Mouse (Mus musculus) CH12.LX (cell line): ENCODE data around the gene Pde1b. TPM values are rescaled to one million over a fixed set of nuclear protein-coding genes. Genes with fewer than 3 reads are reported as not detected.

Experiments used
- DNase-seq: peaks from one replicate; pipeline ENCODE4 v3.0.0-alpha.2; 2013; ENCODE audit errors: extremely low read depth
- H3K27ac ChIP-seq: 2 replicates; pipeline ENCODE4 v1.5.1; 2012; ENCODE audit warnings: low read depth, mild to moderate bottlenecking, control low read depth, moderate library complexity; ENCODE audit not compliant: insufficient read depth
- H3K27me3 ChIP-seq: replicated peaks from 2 replicates; pipeline ENCODE3; 2012; ENCODE audit warnings: inconsistent platforms
- H3K36me3 ChIP-seq, 2 experiments: replicated peaks in 1 of 2; 2 replicates each; pipeline versions ENCODE3 to v1.6.1; 2012; ENCODE audit warnings: inconsistent platforms in 1 of 2, low read length in 1 of 2, mild to moderate bottlenecking in 1 of 2, mixed read lengths in 1 of 2, moderate library complexity in 1 of 2; ENCODE audit not compliant: control insufficient read depth in 1 of 2, insufficient read depth in 1 of 2
- H3K4me1 ChIP-seq, 2 experiments: 2 replicates each; pipeline ENCODE4 v1.6.1; 2012; ENCODE audit warnings: inconsistent platforms in 1 of 2, moderate library complexity in 1 of 2; ENCODE audit not compliant: insufficient read depth in 2 of 2, control insufficient read depth in 1 of 2
- H3K4me2 ChIP-seq: 2 replicates; pipeline ENCODE4 v1.6.1; 2012; ENCODE audit warnings: low read depth, mild to moderate bottlenecking, control low read depth; ENCODE audit not compliant: poor library complexity, insufficient read depth, severe bottlenecking
- H3K4me3 ChIP-seq, 3 experiments: fragments of 150-350 bp in 1 of 3; sonication (generic) in 1 of 3; replicated peaks in 1 of 3; 2 replicates each; pipeline versions ENCODE3 to v1.5.1; 2011 to 2012; ENCODE audit warnings: low read depth in 2 of 3, low read length in 2 of 3, mild to moderate bottlenecking in 2 of 3, moderate library complexity in 2 of 3, control low read depth in 1 of 3, improper control_type of control experiment in 1 of 3, inconsistent platforms in 1 of 3, mixed read lengths in 1 of 3; ENCODE audit not compliant: poor library complexity in 1 of 3
- H3K79me2 ChIP-seq: replicated peaks from 2 replicates; pipeline ENCODE4 v1.6.1; 2012; ENCODE audit warnings: mild to moderate bottlenecking, moderate library complexity; ENCODE audit not compliant: control insufficient read depth, poor library complexity, insufficient read depth, severe bottlenecking; ENCODE audit errors: extremely low read depth
- H3K9ac ChIP-seq: 2 replicates; pipeline ENCODE4 v1.6.1; 2012; ENCODE audit warnings: low read depth, mild to moderate bottlenecking, control low read depth, moderate library complexity; ENCODE audit not compliant: insufficient read depth
- H3K9me3 ChIP-seq: replicated peaks from 2 replicates; pipeline ENCODE3; 2012; ENCODE audit warnings: low read length, inconsistent platforms, mixed read lengths
- CTCF ChIP-seq, 2 experiments: IDR thresholded peaks in 1 of 2; conservative IDR thresholded peaks in 1 of 2; 2 replicates each; pipeline ENCODE4 v1.5.1; 2011 to 2012; ENCODE audit warnings: low read depth in 2 of 2, low read length in 2 of 2, improper control_type of control experiment in 1 of 2, inconsistent platforms in 1 of 2, mild to moderate bottlenecking in 1 of 2, moderate library complexity in 1 of 2
- GABPA ChIP-seq: IDR thresholded peaks from 2 replicates; pipeline ENCODE4 v1.6.1; 2012; ENCODE audit warnings: low read depth, low read length, improper control_type of control experiment, inconsistent platforms; ENCODE audit not compliant: insufficient replicate concordance
- HCFC1 ChIP-seq: IDR thresholded peaks from 2 replicates; pipeline ENCODE4 v1.6.1; 2012; ENCODE audit warnings: low read depth, mild to moderate bottlenecking, inconsistent platforms, low read length, improper control_type of control experiment
- IRF4 ChIP-seq: IDR thresholded peaks from 2 replicates; pipeline ENCODE4 v1.6.1; 2014; ENCODE audit warnings: low read depth, mild to moderate bottlenecking, inconsistent platforms, low read length, improper control_type of control experiment
- JUN ChIP-seq: IDR thresholded peaks from 2 replicates; pipeline ENCODE4 v1.6.1; 2011; ENCODE audit warnings: low read depth, mild to moderate bottlenecking, low read length, improper control_type of control experiment, moderate library complexity; ENCODE audit not compliant: insufficient read depth
- MAX ChIP-seq: IDR thresholded peaks from 2 replicates; pipeline ENCODE4 v1.6.1; 2011; ENCODE audit warnings: low read length, improper control_type of control experiment
- MAZ ChIP-seq: IDR thresholded peaks from 2 replicates; pipeline ENCODE4 v1.6.1; 2012; ENCODE audit warnings: low read depth, mild to moderate bottlenecking, inconsistent platforms, low read length, improper control_type of control experiment, moderate library complexity
- MEF2A ChIP-seq: IDR thresholded peaks from 2 replicates; pipeline ENCODE4 v1.6.1; 2014; ENCODE audit warnings: low read depth, mild to moderate bottlenecking, inconsistent platforms, low read length, improper control_type of control experiment, borderline replicate concordance
- MXI1 ChIP-seq: IDR thresholded peaks from 2 replicates; pipeline ENCODE4 v1.6.1; 2011; ENCODE audit warnings: mild to moderate bottlenecking, low read depth, low read length, improper control_type of control experiment
- MYC ChIP-seq: IDR thresholded peaks from 2 replicates; pipeline ENCODE4 v1.6.1; 2011; ENCODE audit warnings: low read depth, mild to moderate bottlenecking, improper control_type of control experiment, low read length
- NELFE ChIP-seq: IDR thresholded peaks from 2 replicates; pipeline ENCODE4 v1.6.1; 2011; ENCODE audit warnings: low read depth, low read length, improper control_type of control experiment
- PAX5 ChIP-seq: IDR thresholded peaks from 2 replicates; pipeline ENCODE4 v1.6.1; 2012; ENCODE audit warnings: low read length, inconsistent platforms, mixed read lengths
- POLR2AphosphoS2 ChIP-seq: IDR thresholded peaks from 2 replicates; pipeline ENCODE4 v1.6.1; 2011; ENCODE audit warnings: low read depth, low read length, improper control_type of control experiment
- RCOR1 ChIP-seq: conservative IDR thresholded peaks from 2 replicates; pipeline ENCODE4 v1.6.1; 2012; ENCODE audit warnings: low read depth, mild to moderate bottlenecking, inconsistent platforms, low read length, improper control_type of control experiment
- SMC3 ChIP-seq: IDR thresholded peaks from 2 replicates; pipeline ENCODE4 v1.6.1; 2011; ENCODE audit warnings: low read depth, low read length, improper control_type of control experiment
- TCF12 ChIP-seq: IDR thresholded peaks from 2 replicates; pipeline ENCODE4 v1.6.1; 2014; ENCODE audit warnings: low read depth, mild to moderate bottlenecking, inconsistent platforms, low read length, improper control_type of control experiment
- UBTF ChIP-seq: IDR thresholded peaks from 2 replicates; pipeline ENCODE4 v1.6.1; 2012; ENCODE audit warnings: low read depth, mild to moderate bottlenecking, inconsistent platforms, low read length, improper control_type of control experiment, moderate library complexity
- USF1 ChIP-seq: IDR thresholded peaks from 2 replicates; pipeline ENCODE4 v1.6.1; 2014; ENCODE audit warnings: low read depth, mild to moderate bottlenecking, inconsistent platforms, low read length, improper control_type of control experiment
- USF2 ChIP-seq: conservative IDR thresholded peaks from 2 replicates; pipeline ENCODE4 v1.6.1; 2011; ENCODE audit warnings: low read depth, low read length, improper control_type of control experiment
- ZC3H11A ChIP-seq: IDR thresholded peaks from 2 replicates; pipeline ENCODE4 v1.6.1; 2012; ENCODE audit warnings: low read depth, mild to moderate bottlenecking, inconsistent platforms, low read length, improper control_type of control experiment
- ZMIZ1 ChIP-seq: IDR thresholded peaks from 2 replicates; pipeline ENCODE4 v1.6.1; 2012; ENCODE audit warnings: low read depth, mild to moderate bottlenecking, inconsistent platforms, low read length, improper control_type of control experiment
- ZNF384 ChIP-seq: IDR thresholded peaks from 2 replicates; pipeline ENCODE4 v1.6.1; 2012; ENCODE audit warnings: low read depth, low read length, improper control_type of control experiment, inconsistent platforms
- dilution Hi-C: fragments of 300-500 bp; cut with MboI; formaldehyde crosslinking; loops from 2 replicates; pipeline ENCODE4 v1.14.3; 2020; ENCODE audit warnings: low sequenced_read_pairs; ENCODE audit not compliant: extremely low pct_unique_long_range_greater_than_20kb, extremely low pct_ligation_motif_present
- in situ Hi-C: fragments of 300-500 bp; cut with MboI; formaldehyde crosslinking; loops from 3 replicates; pipeline ENCODE4 v1.14.3; 2019; ENCODE audit warnings: low sequenced_read_pairs, low pct_ligation_motif_present, low pct_unique_long_range_greater_than_20kb, mixed read lengths
- polyA plus RNA-seq: library from polyadenylated mRNA; unstranded; fragments of >175 nt; gene quantifications from 2 replicates; pipeline ENCODE4 v1.2.1, GENCODE M21; 2012; ENCODE audit warnings: low read depth; ENCODE audit not compliant: insufficient read length
- total RNA-seq, 2 experiments: library from RNA; depleted of rRNA; stranded (reverse); fragments of 300-350 nt in 1 of 2; fragments of >200 nt in 1 of 2; gene quantifications; 2 replicates each; pipeline ENCODE4 v1.2.3; 2012 to 2014

The Pde1b gene
- total and polyA plus RNA-seq, 3 experiments: 14.2 to 36.7 (median 15.0) TPM

GRCm38 (mm10) chr15:103484490-103484889 is 18.3 kb upstream of the Pde1b start:
- no peaks in the 10 kb centered on the region for H3K79me2 ChIP-seq
- in situ Hi-C loops: no loop called here
- H3K27ac ChIP-seq: no peak overlapping the region
- peaks cover 83 to 96% of the 10 kb centered on the region in 2 experiments for H3K36me3 ChIP-seq
- H3K9ac ChIP-seq: no peak overlapping the region
- H3K9me3 ChIP-seq: no peaks in the 10 kb centered on the region
- H3K4me1 ChIP-seq: peaks cover 0 to 25% of the 10 kb centered on the region in 2 experiments; a peak in 2 of 4 replicates
- dilution Hi-C loops: no loop called here
- H3K27me3 ChIP-seq: no peaks in the 10 kb centered on the region
- H3K4me2 ChIP-seq: no peak overlapping the region
- TF ChIP-seq MAZ (no peak), SMC3 (no peak), UBTF (no peak), USF1 (no peak), IRF4 (no peak), ZC3H11A (no peak), NELFE (no peak), MAX (no peak), TCF12 (no peak), RCOR1 (no peak), HCFC1 (no peak), JUN (no peak), PAX5 (no peak), MYC (no peak), ZMIZ1 (no peak), MEF2A (no peak), CTCF (conservative IDR thresholded peaks at IDR 0.05 in 1 of 2, IDR thresholded peaks at IDR 0.05 in 1 of 2; ENCODE audit: low read depth in 2 of 2, low read length in 2 of 2) (no peak), GABPA (no peak), MXI1 (no peak), USF2 (no peak)
- no peak overlapping the region for H3K4me3 ChIP-seq
- DNase-seq: no peak

GRCm38 (mm10) chr15:103485106-103485505 is 17.7 kb upstream of the Pde1b start:
- H3K27me3 ChIP-seq: no peaks in the 10 kb centered on the region
- dilution Hi-C loops (no loop called here), in situ Hi-C loops (no loop called here)
- peaks cover 83 to 96% of the 10 kb centered on the region in 2 experiments for H3K36me3 ChIP-seq
- H3K9ac ChIP-seq: no peak overlapping the region
- no peaks in the 10 kb centered on the region for H3K79me2 ChIP-seq
- peaks cover 0 to 25% of the 10 kb centered on the region in 2 experiments; a peak in 2 of 4 replicates for H3K4me1 ChIP-seq
- no peak overlapping the region for H3K4me2 ChIP-seq
- no peak overlapping the region for H3K27ac ChIP-seq
- H3K4me3 ChIP-seq: no peak overlapping the region
- TF ChIP-seq SMC3 (no peak), MXI1 (no peak), ZNF384 (no peak), ZC3H11A (no peak), POLR2AphosphoS2 (no peak), NELFE (no peak)
- DNase-seq: no peak
- H3K9me3 ChIP-seq: no peaks in the 10 kb centered on the region
